Mouse (Mus musculus) layer of hippocampus, postnatal 10 days (tissue): ENCODE data around the gene Olfr658. TPM values are rescaled to one million over a fixed set of nuclear protein-coding genes. Genes with fewer than 3 reads are reported as not detected.

Source experiments
- DNase-seq, 2 experiments: peaks; one replicate each; pipeline ENCODE4 v3.0.0; 2021; ENCODE audit warnings: low spot score in 2 of 2
- long read RNA-seq: library from polyadenylated mRNA; stranded (forward); transcript quantifications from one replicate; pipeline ENCODE4 v2.0.0, GENCODE M21; 2023
- total RNA-seq, 2 experiments: library from RNA; stranded (reverse); gene quantifications; 2 replicates each; pipeline ENCODE4 v1.2.3; 2021

Olfr658 gene
- not detected for total RNA-seq
- long read RNA-seq, result 0 reads

DNA sequence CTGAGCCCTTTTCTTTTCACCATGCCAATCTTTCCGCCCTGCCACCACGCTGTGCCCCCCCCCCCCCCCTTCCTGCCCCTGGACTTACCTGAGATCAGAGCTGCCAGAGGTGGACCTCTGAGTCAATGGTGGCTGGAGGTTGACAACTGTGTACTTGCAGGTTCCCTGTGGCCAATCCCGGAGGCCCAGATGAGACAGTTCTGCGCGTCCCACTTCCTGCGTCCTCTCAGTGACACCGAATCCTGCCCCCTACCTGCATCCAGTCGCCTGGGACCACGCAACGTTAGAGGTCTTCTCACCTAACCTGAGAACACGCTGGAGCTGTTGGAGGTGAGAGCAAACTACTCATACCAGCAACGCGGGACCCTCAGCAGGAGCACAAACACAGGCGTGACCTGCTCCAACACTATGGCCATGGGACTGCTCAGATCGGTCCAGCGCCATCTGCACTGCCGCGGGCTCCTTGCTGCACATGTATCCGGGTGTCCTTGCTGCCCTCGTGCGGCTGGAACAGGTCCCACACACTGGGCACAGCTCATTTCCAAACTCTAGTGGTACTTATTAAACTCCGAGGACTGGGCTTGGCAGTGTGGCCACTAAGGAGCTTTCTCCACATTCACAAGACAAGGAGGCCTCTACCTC lies at the start of gene Olfr658:
TSS of gene Olfr658 (minus strand) at position 465 of the 642 bp plus-strand sequence.
- peak; percentile 21 to 43 for DNase-seq

DNA sequence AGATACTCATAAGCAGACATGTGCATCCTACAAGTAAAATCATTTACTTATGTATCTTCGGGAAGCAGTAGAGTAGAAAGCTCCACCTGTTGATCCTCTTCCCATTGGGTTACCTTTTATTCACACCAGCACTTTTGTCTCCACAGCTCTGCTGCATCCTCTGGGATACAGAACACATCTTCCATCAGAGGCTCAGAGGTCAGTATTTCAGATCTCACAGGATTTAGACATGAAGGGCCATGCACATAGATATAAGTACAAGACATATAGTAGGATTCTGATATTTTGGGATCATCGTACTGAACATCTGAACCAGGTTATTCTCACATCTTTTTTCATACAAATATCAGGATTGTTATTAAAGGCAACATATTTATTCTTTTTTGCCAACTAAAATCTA lies 39.1 kb upstream of the Olfr658 start, which contains the start of gene Olfr661:
TSS of gene Olfr661 (plus strand) at position 301 of the 400 bp plus-strand sequence.
- no peak for DNase-seq

DNA sequence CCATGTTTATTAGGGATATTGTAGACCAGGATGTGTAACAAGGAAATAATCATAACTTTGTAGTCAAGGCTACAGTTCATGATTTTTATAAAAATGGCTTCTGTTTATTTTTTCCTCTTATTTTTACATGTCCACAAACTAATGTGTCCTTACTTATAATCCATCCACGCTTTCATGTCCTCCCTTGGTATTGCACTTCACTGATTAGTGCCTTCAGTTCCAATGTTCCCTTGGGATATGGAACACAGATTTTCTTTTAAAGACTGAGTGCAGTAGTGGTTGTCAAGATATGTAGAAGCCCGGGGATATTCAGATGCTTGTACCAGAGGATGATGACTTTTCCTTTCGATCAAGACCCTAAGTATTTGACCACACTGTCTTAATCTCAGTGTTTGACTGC lies 19.3 kb upstream of the Olfr658 start, which contains the start of gene Olfr659:
TSS of gene Olfr659 (plus strand) at position 301 of the 400 bp plus-strand sequence.
- no peak for DNase-seq

DNA sequence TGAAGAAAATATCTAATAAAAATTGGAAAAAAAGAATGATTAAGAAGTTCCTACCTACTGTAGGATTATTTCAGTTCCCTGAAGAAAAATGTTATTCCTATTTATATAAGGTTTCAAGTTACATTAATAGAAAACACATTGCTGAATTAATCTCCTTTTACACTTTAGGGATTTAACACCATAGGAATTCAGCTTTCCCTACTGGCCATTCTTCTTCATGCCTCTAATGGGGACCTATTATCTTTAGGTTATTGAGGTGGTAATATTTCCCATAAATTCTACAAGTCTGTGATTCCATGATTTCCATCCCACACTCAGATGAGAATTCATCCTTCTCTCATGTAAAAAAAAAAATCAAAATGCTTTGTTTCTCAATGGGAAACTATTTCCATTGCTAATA lies 22.6 kb downstream of the Olfr658 start, which contains the start of gene Olfr657:
TSS of gene Olfr657 (plus strand) at position 301 of the 400 bp plus-strand sequence.
- no peak for DNase-seq

DNA sequence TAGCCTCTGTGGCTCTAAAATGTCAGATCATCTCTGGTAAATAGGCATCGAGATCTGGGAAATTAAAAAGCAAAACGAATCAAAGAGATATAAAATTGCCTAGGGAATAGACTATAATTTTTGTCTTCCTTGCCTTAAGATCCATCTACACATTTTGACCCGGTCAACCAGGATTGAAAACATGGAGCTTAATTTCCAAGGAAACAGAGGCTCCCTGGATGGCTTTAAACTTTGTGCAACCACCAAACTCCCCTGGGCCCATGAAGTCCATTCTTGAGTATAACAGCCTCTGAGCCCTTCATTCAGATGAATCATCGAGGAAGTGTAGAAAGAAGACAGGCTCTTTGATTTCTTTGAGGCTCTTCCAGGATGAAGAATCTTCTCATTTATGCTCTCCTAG lies 33.5 kb downstream of the Olfr658 start, which contains the start of gene Olfr656:
TSS of gene Olfr656 (plus strand) at position 301 of the 400 bp plus-strand sequence.
- no peak for DNase-seq

DNA sequence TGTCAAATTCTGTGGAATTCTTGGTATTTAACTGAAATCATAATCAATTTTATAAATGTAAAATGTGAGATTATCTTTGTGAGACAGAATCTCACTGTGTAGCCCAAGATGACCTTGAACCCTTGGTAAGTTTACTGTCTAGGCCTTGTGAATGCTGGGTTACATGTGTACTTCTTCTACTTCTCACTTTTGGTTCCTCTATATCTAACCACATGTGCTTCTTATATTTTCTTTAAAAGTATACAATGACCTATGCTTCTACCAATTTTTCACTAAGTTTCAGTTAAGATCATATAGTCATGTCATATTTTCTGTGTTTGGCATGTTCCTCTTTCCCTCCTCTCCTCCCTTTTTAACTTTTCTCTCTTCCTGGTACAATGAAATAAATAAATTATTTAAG lies 42.4 kb downstream of the Olfr658 start:
- DNase-seq, result no peak

DNA sequence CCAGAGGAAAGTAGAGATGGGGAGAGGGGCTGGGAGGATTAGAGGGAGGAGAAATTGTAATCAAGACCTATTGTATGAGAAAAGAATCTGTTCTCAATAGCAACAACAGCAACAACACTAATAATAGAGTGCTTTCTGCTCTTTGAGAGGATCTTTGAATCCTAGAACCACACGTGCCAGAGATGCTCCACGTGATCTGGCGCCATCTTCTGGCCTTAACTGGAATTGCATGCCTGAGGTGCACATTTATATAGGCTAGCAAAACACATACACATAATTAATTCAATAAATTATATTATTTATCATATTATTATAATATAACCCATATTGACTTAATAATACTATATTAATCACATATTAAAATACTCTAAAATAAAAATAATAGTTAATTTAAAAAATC lies 43.9 kb downstream of the Olfr658 start:
- peak in 1 of 2 experiments; percentile 5 for DNase-seq

DNA sequence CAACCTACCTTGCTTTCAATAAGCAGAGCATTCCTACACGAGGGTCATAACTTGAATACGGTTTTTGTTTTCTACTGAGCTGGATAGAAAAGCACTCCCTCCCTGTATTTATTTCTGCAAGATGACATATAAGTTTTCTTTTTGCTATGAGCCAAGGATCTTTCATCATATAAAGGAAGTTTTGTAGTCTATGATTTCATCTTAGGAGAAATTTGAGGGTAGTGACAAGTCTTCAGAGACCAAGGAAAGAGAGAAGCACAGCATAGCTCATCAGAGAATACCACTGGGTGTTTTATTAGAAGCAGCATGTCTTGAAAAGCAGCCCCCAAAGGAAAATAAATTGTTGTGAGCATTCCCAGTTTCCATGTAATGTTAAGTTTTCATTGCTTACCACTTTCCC lies 45.4 kb downstream of the Olfr658 start, which contains the start of gene Olfr655:
TSS of gene Olfr655 (minus strand) at position 101 of the 400 bp plus-strand sequence.
- DNase-seq, result no peak

Other genes with a start within 250 kb of the Olfr658 start
- under 1 TPM in 1 of 2 experiments, not detected in 1; 0.25 TPM for gene Trim30c, start 246.5 kb downstream of the Olfr658 start, total RNA-seq
- under 1 TPM; 0.67 to 0.73 TPM for gene Trim30a, start 182.1 kb downstream of the Olfr658 start, total RNA-seq
- gene Trim30d, start 139.5 kb downstream of the Olfr658 start, total RNA-seq, result under 1 TPM; 0.37 to 0.38 TPM
- gene Olfr651, start 97.2 kb downstream of the Olfr658 start, total RNA-seq, result not detected
- gene Olfr652, start 86.4 kb downstream of the Olfr658 start, total RNA-seq, result not detected
- not detected for gene Olfr653, start 70.0 kb downstream of the Olfr658 start, total RNA-seq
- gene Olfr654, start 60.3 kb downstream of the Olfr658 start, total RNA-seq, result not detected
- gene Olfr655, start 45.5 kb downstream of the Olfr658 start, total RNA-seq, result not detected
- not detected for gene Olfr656, start 33.4 kb downstream of the Olfr658 start, total RNA-seq
- gene Olfr657, start 22.5 kb downstream of the Olfr658 start, total RNA-seq, result not detected
- gene Olfr659, start 19.4 kb upstream of the Olfr658 start, total RNA-seq, result not detected
- not detected for gene Olfr661, start 39.2 kb upstream of the Olfr658 start, total RNA-seq
- not detected for gene Usp17le, start 130.2 kb upstream of the Olfr658 start, total RNA-seq
- gene Usp17lb, start 195.3 kb upstream of the Olfr658 start, total RNA-seq, result not detected
- gene Usp17la, start 209.7 kb upstream of the Olfr658 start, total RNA-seq, result not detected
- gene Olfr665, start 230.7 kb upstream of the Olfr658 start, total RNA-seq, result not detected
- not detected for gene Olfr666, start 248.6 kb upstream of the Olfr658 start, total RNA-seq